Mouse (Mus musculus): Measurements from ENCODE around the gene Olfr477.
"Not testable (repeated sequence)": the region's sequence is repeated elsewhere in the genome, so short reads cannot be mapped to it uniquely, and the experiment has no call there.

Gene Olfr477

DNA sequence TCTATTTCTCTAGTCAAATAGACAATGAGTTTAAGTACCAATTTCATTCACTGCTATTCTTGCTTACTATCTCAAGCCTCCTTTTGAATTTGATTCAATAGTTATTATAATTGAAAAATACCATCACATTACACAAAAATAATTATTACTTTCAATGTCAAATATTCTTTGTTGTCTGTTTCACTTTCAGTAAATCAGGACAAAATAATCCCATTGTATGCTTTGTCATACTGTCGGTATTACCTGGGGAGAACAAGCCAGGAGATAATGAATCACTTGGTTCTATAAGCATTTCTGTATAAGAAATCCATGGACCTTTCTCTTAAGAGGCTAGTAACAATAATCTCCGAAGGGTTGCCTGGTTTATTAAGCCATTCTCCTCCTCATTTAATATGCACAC lies at the start of gene Olfr477:
Olfr477 (plus strand) TSS at position 301 of the 400 bp plus-strand sequence.
- DNase-seq: no peak

DNA sequence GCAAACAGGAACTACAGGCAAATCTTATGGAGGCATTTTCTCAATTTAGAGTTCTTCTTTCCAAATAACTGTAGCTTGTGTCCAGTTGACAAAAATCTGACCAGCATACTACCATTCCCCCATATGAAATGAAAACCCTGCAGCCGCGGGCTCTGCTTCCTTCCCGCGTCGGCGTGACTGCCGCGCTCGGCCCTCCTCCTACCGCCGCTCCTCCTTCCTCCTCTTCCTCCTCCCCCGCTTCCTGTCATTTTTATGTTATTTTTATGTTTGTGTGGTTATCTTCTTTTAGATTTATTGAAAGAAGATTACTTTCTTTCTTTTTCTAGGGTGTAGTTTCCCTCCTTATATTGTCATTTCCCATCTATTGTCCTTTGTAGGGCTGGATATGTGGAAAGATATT lies 34.0 kb upstream of the Olfr477 start:
- not testable (repeated sequence) for DNase-seq

DNA sequence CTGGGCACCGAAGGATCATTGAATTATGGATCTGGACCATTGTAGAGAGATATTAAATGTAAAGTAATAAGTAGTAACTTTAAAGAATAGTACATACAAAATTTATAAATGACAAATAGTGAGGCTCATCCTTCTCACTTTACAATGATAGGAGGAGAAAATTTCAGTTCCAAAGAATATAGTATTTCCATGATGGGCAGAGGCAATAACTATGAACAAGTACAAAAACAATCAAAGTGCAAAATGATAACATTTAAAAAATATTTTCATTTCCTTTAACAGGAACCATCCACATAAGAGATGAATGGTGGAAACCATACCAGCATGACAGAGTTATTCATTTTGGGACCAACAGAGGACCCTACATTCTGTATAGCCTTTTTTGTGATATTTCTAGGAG lies 32.1 kb upstream of the Olfr477 start, which contains the start of gene Olfr474:
Olfr474 (plus strand) TSS at position 301 of the 400 bp plus-strand sequence.
- DNase-seq: no peak

DNA sequence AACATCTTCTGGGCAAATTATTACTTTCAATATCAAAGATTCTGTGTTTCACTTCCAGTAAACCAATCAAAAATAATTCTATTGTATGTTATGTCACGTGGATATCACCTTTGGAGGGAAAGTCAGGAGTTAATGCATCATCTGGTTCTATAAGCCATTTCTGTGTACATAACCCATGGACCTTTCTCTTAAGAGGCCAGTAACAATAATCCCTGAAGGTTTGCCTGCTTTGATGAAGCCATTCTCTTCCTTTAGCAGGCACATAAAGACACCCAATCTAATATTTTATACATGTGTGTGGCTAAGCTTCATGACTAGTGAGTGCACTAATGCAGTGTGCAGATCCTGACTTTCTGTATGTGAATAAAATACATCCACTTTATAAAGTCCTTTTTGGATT lies 22.0 kb upstream of the Olfr477 start, which contains the start of gene Olfr476:
Olfr476 (plus strand) TSS at position 301 of the 400 bp plus-strand sequence.
- no peak for DNase-seq

DNA sequence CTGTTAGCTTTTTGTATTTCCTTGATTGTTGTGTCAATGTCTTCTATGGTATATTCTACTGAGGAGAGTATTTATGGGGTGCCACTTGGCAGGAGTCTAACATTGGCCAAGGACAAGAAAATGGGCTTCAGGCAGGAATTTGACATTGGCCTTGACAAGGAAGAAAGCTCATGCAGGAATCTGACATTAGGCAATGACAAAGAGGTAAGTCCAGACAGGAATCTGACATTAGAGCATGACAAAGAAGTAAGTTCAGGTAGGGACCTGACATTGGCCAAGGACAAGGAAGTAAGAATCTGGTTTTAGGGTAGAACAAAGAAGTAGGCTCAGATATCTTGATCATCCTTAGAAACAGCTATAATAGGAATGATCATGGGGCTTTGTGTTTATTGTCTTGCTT lies 27.8 kb downstream of the Olfr477 start:
- DNase-seq: not testable (repeated sequence)

DNA sequence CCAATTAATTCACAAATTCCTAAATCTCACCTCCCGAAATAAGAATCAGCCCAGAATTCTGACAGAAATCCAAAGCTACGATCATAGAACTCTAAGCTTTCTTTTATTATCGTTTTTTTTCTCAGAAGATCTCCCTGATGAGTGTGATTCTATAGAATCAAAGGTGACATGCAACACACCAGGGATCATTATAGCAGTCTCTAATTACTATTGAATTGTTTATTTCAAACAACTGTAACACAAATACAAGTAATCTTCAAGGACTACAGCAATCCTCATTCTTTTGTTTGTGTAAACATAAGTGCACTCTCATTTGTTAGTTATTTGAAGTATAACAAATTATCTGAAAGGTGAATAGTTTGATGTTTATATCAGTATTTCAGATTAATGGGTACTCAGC lies 47.4 kb downstream of the Olfr477 start, which contains the start of gene Olfr478:
Olfr478 (minus strand) TSS at position 101 of the 400 bp plus-strand sequence.
- DNase-seq: no peak
